Mouse (Mus musculus): ENCODE measurements around the gene Ptpn13. TPM values are rescaled to one million over a fixed set of nuclear protein-coding genes. Genes with fewer than 3 reads are reported as not detected.

Ptpn13 gene
- total RNA-seq, 2 experiments from 2014 or later, result 9.6 to 10.5 TPM

GRCm38 (mm10) chr5:103591846-103592245 is 166.9 kb downstream of the Ptpn13 start:
- intact Hi-C loops (cut with DNase I), result no loop called here
- H3K4me3 ChIP-seq, result no peak overlapping the region
- H3K27ac ChIP-seq, result no peak overlapping the region
- no peak for DNase-seq (ENCODE audit: extremely low spot score in 1 of 2, low spot score in 2 of 2)
- TF ChIP-seq CTCF (IDR thresholded peaks at IDR 0.05), result no peak

- no peak for TF ChIP-seq CTCF (IDR thresholded peaks at IDR 0.05)
- Histone ChIP-seq H3K27ac (no peak overlapping the region), H3K4me3 (no peak overlapping the region)
- peak in 1 of 2 experiments; percentile 25 for DNase-seq (ENCODE audit: extremely low spot score in 1 of 2, low spot score in 2 of 2)
- intact Hi-C loops (cut with DNase I), result no loop called here
Measured at GRCm38 (mm10) chr5:103592706-103593105, 167.7 kb downstream of the Ptpn13 start.

- no peak for DNase-seq (ENCODE audit: extremely low spot score in 1 of 2, low spot score in 2 of 2)
- no peak overlapping the region for H3K27ac ChIP-seq
- no peak for TF ChIP-seq CTCF (IDR thresholded peaks at IDR 0.05)
- H3K4me3 ChIP-seq, result no peak overlapping the region
- intact Hi-C loops (cut with DNase I), result no loop called here
Measured at GRCm38 (mm10) chr5:103593575-103593974, 168.6 kb downstream of the Ptpn13 start.

- intact Hi-C loops (cut with DNase I), result no loop called here
- no peak overlapping the region for H3K4me3 ChIP-seq
- no peak for DNase-seq (ENCODE audit: extremely low spot score in 1 of 2, low spot score in 2 of 2)
- no peak overlapping the region for H3K27ac ChIP-seq
- no peak for TF ChIP-seq CTCF (IDR thresholded peaks at IDR 0.05)
Measured at GRCm38 (mm10) chr5:103595394-103596226, 170.6 kb downstream of the Ptpn13 start.

- no peak overlapping the region for H3K4me3 ChIP-seq
- intact Hi-C loops (cut with DNase I), result no loop called here
- no peak overlapping the region for H3K27ac ChIP-seq
- no peak for TF ChIP-seq CTCF (IDR thresholded peaks at IDR 0.05)
- DNase-seq (ENCODE audit: extremely low spot score in 1 of 2, low spot score in 2 of 2), result no peak
Measured at GRCm38 (mm10) chr5:103596467-103597146, 171.6 kb downstream of the Ptpn13 start.

- no peak for TF ChIP-seq CTCF (IDR thresholded peaks at IDR 0.05)
- DNase-seq (ENCODE audit: extremely low spot score in 1 of 2, low spot score in 2 of 2), result no peak
- H3K27ac ChIP-seq, result no peak overlapping the region
- intact Hi-C loops (cut with DNase I), result no loop called here
- H3K4me3 ChIP-seq, result no peak overlapping the region
Measured at GRCm38 (mm10) chr5:103597604-103598003, 172.6 kb downstream of the Ptpn13 start.

- H3K4me3 ChIP-seq, result no peak overlapping the region
- DNase-seq (ENCODE audit: extremely low spot score in 1 of 2, low spot score in 2 of 2), result no peak
- TF ChIP-seq CTCF (IDR thresholded peaks at IDR 0.05), result no peak
- intact Hi-C loops (cut with DNase I), result no loop called here
- no peak overlapping the region for H3K27ac ChIP-seq
Measured at GRCm38 (mm10) chr5:103598264-103598663, 173.3 kb downstream of the Ptpn13 start.

- TF ChIP-seq CTCF (IDR thresholded peaks at IDR 0.05), result no peak
- Histone ChIP-seq H3K4me3 (no peak overlapping the region), H3K27ac (no peak overlapping the region)
- no peak for DNase-seq (ENCODE audit: extremely low spot score in 1 of 2, low spot score in 2 of 2)
- intact Hi-C loops (cut with DNase I), result no loop called here
Measured at GRCm38 (mm10) chr5:103598881-103599280, 173.9 kb downstream of the Ptpn13 start.

- no peak for TF ChIP-seq CTCF (IDR thresholded peaks at IDR 0.05)
- H3K27ac ChIP-seq, result no peak overlapping the region
Measured at GRCm38 (mm10) chr5:103603115-103603893, 178.3 kb downstream of the Ptpn13 start.

GRCm38 (mm10) chr5:103605707-103606106 is 180.7 kb downstream of the Ptpn13 start:
- intact Hi-C loops (cut with DNase I), result no loop called here
- H3K27ac ChIP-seq, result no peak overlapping the region
- no peak for TF ChIP-seq CTCF (IDR thresholded peaks at IDR 0.05)

More at GRCm38 (mm10) chr5:103603115-103603893, 178.3 kb downstream of the Ptpn13 start:
- intact Hi-C loops (cut with DNase I), result no loop called here
- no peak overlapping the region for H3K4me3 ChIP-seq
- DNase-seq (ENCODE audit: extremely low spot score in 1 of 2, low spot score in 2 of 2), result no peak

GRCm38 (mm10) chr5:103610148-103610547 is 185.2 kb downstream of the Ptpn13 start:
- no peak overlapping the region for H3K4me3 ChIP-seq
- intact Hi-C loops (cut with DNase I), result no loop called here
- TF ChIP-seq CTCF (IDR thresholded peaks at IDR 0.05), result no peak
- H3K27ac ChIP-seq, result no peak overlapping the region
- no peak for DNase-seq (ENCODE audit: extremely low spot score in 1 of 2, low spot score in 2 of 2)

More at GRCm38 (mm10) chr5:103605707-103606106, 180.7 kb downstream of the Ptpn13 start:
- no peak overlapping the region for H3K4me3 ChIP-seq
- no peak for DNase-seq (ENCODE audit: extremely low spot score in 1 of 2, low spot score in 2 of 2)

All from left cerebral cortex, adult 2 months (tissue).